Mouse (Mus musculus) kidney, embryonic 15.5 days (tissue): ENCODE results near the gene Cntnap5a. TPM values are rescaled to one million over a fixed set of nuclear protein-coding genes. Genes with fewer than 3 reads are reported as not detected.
"Not testable (repeated sequence)": the region's sequence is repeated elsewhere in the genome, so short reads cannot be mapped to it uniquely, and the experiment has no call there.

Source experiments
- ATAC-seq: fragments of 200-750 bp; cut with Nextera tagmentation; replicated peaks from 2 replicates; pipeline ENCODE4 v1.8.0; 2017; ENCODE audit warnings: moderate TSS enrichment; ENCODE audit not compliant: low FRiP score
- H3K27ac ChIP-seq: fragments of 300-500 bp; sonication (generic); 2 replicates; pipeline ENCODE4 v1.5.1; 2015; ENCODE audit warnings: mild to moderate bottlenecking, inconsistent platforms
- H3K27me3 ChIP-seq: fragments of 300-500 bp; sonication (generic); 2 replicates; pipeline ENCODE4 v1.6.1; 2015; ENCODE audit warnings: inconsistent platforms
- H3K36me3 ChIP-seq: fragments of 300-500 bp; sonication (generic); 2 replicates; pipeline ENCODE4 v1.6.1; 2015; ENCODE audit warnings: inconsistent platforms
- H3K4me1 ChIP-seq: fragments of 300-500 bp; sonication (generic); 2 replicates; pipeline ENCODE4 v1.6.1; 2015; ENCODE audit warnings: inconsistent platforms
- H3K4me2 ChIP-seq: fragments of 300-500 bp; sonication (generic); 2 replicates; pipeline ENCODE4 v1.6.1; 2015; ENCODE audit warnings: moderate library complexity, mild to moderate bottlenecking, inconsistent platforms
- H3K4me3 ChIP-seq: fragments of 300-500 bp; sonication (generic); replicated peaks from 2 replicates; pipeline ENCODE4 v1.5.1; 2015; ENCODE audit warnings: mild to moderate bottlenecking, inconsistent platforms
- H3K9ac ChIP-seq: fragments of 300-500 bp; sonication (generic); 2 replicates; pipeline ENCODE4 v1.6.1; 2015; ENCODE audit warnings: mild to moderate bottlenecking, inconsistent platforms
- H3K9me3 ChIP-seq: fragments of 300-500 bp; sonication (generic); replicated peaks from 2 replicates; pipeline ENCODE4 v1.6.1; 2016; ENCODE audit warnings: inconsistent platforms
- WGBS: fragments of 180-500 bp; shearing (Covaris S2); methylation state at CpG from one replicate; pipeline ENCODE4 v1.1.7; 2015; ENCODE audit warnings: mixed read lengths; 5-methylcytosine and 5-hydroxymethylcytosine counted together
- polyA plus RNA-seq: library from polyadenylated mRNA; unstranded; fragments of >200 nt; fragmentation: Nextera tagmentation; extraction: Ambion mirVana; gene quantifications from 2 replicates; pipeline ENCODE4 v1.2.1, GENCODE M21; 2015

Gene Cntnap5a
- polyA plus RNA-seq, 1 experiment from 2014 or later = 0.04 TPM

DNA sequence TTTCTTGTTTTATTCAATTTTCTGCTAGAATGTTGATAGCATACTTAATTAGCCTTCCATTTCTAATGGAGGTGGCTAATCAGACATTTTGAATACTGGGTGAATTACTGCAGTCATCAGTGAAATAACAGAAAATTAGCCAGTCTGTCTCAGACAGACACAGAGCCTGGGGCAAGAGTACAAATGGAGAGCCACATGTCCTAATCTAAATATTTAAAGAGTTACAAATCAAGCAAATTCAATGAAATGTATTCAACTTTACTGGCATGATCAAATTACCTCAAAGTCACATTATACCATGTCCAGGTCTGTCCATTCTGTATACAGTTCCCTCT, 423.1 kb downstream of the Cntnap5a start:
- no peaks in the 10 kb centered on the region for H3K36me3 ChIP-seq
- H3K4me2 ChIP-seq = no peak overlapping the region
- no peaks in the 10 kb centered on the region for H3K27me3 ChIP-seq
- ATAC-seq = no peak
- no peak overlapping the region for H3K27ac ChIP-seq
- H3K9me3 ChIP-seq = no peaks in the 10 kb centered on the region
- no peak overlapping the region for H3K9ac ChIP-seq
- no peak overlapping the region for H3K4me3 ChIP-seq
- H3K4me1 ChIP-seq = no peaks in the 10 kb centered on the region

DNA sequence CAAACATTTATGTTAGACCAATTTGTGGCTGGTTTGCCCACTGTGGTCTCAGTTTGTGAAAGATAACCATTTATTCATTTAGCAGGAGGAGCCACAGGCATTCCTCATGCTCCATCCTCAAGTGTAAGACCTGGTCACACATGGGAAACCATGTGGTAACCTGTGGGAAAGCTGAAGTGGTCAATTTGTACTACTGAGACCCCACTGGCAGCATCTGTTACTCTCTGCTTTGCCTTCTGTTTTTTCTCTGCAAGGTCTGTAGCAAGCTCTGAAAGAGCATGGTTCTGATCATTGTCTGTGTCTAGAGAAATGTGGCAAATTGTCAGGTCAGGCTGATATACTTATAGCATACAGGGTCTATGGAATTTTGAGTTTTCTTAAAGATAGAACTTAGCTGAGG, 423.8 kb downstream of the Cntnap5a start:
- Histone ChIP-seq H3K27ac (no peak overlapping the region), H3K4me2 (no peak overlapping the region)
- no peak for ATAC-seq

DNA sequence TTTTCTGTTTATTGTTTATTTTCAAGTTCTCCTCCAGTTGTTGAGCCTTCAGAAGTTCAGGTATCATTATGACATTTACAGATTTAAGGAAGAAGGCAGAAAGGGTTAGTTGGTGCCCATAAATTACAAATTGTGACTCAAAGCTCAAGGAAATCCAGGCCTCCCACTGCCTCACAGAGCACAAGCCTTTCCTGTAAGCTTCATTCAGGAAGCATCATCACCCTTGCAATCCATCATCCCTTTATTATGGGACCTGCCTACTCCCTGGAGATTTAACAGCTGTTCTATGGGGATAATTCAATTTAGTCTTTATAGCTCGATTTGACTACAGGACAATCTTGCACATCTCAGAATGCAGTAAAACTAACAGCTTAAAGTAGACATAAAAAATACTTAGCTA, 441.2 kb downstream of the Cntnap5a start:
- no peaks in the 10 kb centered on the region for H3K9me3 ChIP-seq
- H3K4me3 ChIP-seq = no peak overlapping the region
- no peaks in the 10 kb centered on the region for H3K27me3 ChIP-seq
- no peaks in the 10 kb centered on the region for H3K4me1 ChIP-seq
- 31% methylated on average over 1 of the region's 1 CpGs for WGBS
- no peak overlapping the region for H3K27ac ChIP-seq
- no peak overlapping the region for H3K4me2 ChIP-seq
- no peaks in the 10 kb centered on the region for H3K36me3 ChIP-seq
- no peak overlapping the region for H3K9ac ChIP-seq
- ATAC-seq = peak; percentile 60; the same call in 1 of the 2 replicates

More for the DNA sequence above, 423.8 kb downstream of the Cntnap5a start:
- H3K9me3 ChIP-seq = no peaks in the 10 kb centered on the region
- no peak overlapping the region for H3K9ac ChIP-seq
- H3K27me3 ChIP-seq = no peaks in the 10 kb centered on the region
- no peak overlapping the region for H3K4me3 ChIP-seq
- H3K4me1 ChIP-seq = no peaks in the 10 kb centered on the region
- H3K36me3 ChIP-seq = no peaks in the 10 kb centered on the region

DNA sequence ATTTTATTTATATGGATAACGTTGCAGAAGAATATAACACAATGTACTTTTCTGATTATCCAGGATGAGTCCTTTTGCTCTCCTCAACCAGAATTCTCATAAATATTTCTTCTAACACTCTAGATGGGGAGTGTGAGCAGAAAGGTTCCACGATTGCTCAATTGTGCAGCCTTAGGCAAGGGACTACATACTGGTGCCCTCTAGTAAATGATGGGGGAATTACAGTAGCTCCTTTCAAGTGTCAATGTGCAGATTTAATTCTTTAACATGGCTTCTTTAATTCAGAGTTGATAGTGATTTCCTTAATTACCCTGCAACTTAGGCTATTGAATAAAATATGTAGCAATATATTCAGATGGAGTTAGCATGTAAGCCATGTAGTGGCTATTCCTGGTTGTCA, 442.5 kb downstream of the Cntnap5a start:
- Histone ChIP-seq H3K36me3 (no peaks in the 10 kb centered on the region), H3K4me1 (no peaks in the 10 kb centered on the region), H3K9me3 (no peaks in the 10 kb centered on the region), H3K9ac (no peak overlapping the region), H3K4me3 (no peak overlapping the region), H3K27ac (no peak overlapping the region), H3K4me2 (no peak overlapping the region), H3K27me3 (no peaks in the 10 kb centered on the region)
- 65% methylated on average over 2 of the region's 2 CpGs for WGBS
- ATAC-seq = no peak

DNA sequence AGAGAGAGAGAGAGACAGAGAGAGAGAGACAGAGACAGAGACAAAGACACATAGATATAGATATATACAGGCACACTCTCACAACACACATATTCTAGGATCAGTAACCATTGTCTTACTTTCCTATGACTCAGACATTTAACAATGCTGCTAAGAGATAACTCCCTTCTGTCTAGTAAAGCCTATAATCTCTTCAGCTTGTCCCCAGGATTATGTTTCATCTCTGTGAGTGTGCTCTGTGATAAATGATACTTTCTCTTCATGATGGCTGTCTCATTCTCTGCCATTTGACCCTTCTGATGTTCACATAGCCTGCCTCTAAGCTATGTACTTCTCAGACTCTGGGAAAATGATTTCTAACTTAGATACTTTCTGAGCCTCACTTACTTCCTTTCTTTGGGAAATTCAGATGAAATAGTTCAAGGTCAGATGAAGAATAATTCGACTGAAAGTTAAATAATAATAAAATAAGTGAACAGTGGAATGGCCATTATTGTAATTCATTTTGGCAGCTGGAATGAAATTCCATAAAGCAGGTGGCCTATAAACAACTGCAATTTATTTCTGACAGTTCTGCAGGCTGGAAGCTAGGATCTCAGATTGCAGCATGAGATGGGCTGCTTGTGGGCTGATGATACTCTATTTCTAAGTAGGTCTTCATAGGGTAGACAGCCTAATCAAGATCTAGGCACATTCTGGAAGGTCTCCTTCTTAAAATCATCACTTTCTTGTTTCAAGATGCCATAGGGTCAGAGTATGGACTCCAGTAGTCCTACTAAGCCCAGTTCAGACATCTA, 444.1 kb downstream of the Cntnap5a start:
- no peak for ATAC-seq
- Histone ChIP-seq H3K27me3 (no peaks in the 10 kb centered on the region), H3K4me1 (no peaks in the 10 kb centered on the region), H3K4me3 (no peak overlapping the region), H3K36me3 (no peaks in the 10 kb centered on the region), H3K9me3 (no peaks in the 10 kb centered on the region), H3K4me2 (no peak overlapping the region), H3K9ac (no peak overlapping the region), H3K27ac (no peak overlapping the region)
- 29% methylated on average over 1 of the region's 1 CpGs for WGBS

DNA sequence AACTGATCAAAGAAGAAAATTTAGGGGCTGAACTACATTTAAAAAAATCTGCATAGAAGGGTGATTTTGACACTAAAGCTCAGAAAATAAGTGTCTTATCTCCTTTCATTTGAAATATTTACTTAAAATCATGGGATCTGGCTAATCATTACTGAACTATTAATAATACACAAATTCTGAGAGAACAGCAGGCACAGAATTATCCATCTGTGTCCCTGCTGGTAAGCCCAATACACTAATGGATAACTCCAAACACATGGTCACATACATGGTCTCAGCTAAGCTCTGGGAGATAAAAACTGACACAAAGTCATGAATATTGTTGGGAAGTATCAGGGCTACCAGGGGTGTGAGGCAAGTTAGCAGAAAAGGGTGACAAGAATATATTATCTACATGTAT, 447.9 kb downstream of the Cntnap5a start:
- H3K4me3 ChIP-seq = no peak overlapping the region
- no peak overlapping the region for H3K4me2 ChIP-seq
- ATAC-seq = no peak
- no peak overlapping the region for H3K9ac ChIP-seq
- no peaks in the 10 kb centered on the region for H3K27me3 ChIP-seq
- no peak overlapping the region for H3K27ac ChIP-seq
- no peaks in the 10 kb centered on the region for H3K36me3 ChIP-seq
- H3K9me3 ChIP-seq = no peaks in the 10 kb centered on the region
- H3K4me1 ChIP-seq = no peaks in the 10 kb centered on the region

DNA sequence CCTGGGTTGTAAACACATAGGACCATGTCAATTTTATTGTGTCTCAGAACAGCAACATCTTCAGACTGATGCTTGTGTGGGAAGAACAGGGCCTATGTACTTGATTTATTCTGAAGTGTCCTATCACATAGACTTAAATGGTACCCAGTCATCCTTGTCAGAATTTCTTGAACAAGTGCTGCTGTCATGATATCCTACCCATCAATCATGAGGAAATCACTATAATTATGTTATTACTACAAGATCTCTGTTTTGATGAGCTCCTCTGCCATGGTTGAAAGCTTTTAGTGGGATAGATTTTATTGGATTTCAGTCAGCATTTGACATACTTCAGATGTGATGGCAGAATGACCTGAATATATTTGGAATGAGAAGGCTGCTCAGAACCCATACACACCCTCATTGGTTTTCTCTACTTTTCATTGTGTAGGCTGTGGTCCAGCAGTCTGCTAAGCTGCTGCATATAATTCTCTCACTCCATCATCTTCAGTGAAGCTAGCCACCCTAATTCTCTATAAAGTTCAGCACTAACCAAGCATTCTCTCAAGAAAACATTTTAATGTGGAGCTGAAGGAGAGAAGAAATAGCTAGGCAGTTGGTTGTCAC, 465.3 kb downstream of the Cntnap5a start:
- no peak overlapping the region for H3K9ac ChIP-seq
- no peak overlapping the region for H3K4me2 ChIP-seq
- H3K27ac ChIP-seq = no peak overlapping the region
- H3K27me3 ChIP-seq = no peaks in the 10 kb centered on the region
- no peaks in the 10 kb centered on the region for H3K4me1 ChIP-seq
- H3K4me3 ChIP-seq = no peak overlapping the region
- no peaks in the 10 kb centered on the region for H3K9me3 ChIP-seq
- H3K36me3 ChIP-seq = no peaks in the 10 kb centered on the region
- no peak for ATAC-seq

DNA sequence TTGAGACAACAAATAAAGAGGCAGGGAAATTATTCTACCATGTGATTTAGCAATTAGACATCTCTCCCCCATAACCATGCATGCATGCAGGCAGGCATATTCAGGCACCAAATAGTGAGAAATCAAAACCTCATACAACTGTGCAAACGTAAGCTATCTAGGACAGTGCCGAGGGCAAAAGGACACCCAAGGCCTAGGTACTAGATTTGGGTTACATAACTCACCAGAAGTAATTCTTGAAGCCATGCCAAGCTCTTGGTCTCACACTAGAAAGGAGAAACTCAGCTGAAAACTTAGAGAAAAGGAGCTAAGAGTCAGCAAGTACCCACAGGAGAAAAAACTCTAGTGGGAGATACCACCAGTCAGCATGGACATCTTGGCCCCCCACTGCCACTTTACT, 499.9 kb downstream of the Cntnap5a start:
- H3K27me3 ChIP-seq = no peaks in the 10 kb centered on the region
- H3K9ac ChIP-seq = no peak overlapping the region
- H3K9me3 ChIP-seq = no peaks in the 10 kb centered on the region
- no peaks in the 10 kb centered on the region for H3K36me3 ChIP-seq
- no peak overlapping the region for H3K27ac ChIP-seq
- H3K4me2 ChIP-seq = no peak overlapping the region
- ATAC-seq = no peak
- WGBS = 88% methylated on average over 2 of the region's 2 CpGs
- H3K4me1 ChIP-seq = no peaks in the 10 kb centered on the region
- H3K4me3 ChIP-seq = no peak overlapping the region

DNA sequence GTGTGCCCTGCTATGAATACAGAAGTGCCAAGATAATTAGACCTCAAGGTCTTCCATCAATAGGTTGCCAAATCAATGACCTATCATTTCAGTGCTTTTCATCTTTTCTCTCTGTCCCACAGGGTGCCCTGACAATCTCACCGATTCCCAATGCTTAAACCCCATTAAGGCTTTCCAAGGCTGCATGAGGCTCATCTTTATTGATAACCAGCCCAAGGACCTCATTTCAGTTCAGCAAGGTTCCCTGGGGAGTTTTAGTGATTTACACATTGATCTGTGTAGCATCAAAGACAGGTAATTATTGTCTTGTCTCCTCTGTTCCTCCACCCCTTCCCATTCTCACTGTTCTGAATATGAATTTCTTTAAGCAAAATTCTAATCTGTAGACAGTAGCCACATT, 503.6 kb downstream of the Cntnap5a start:
- not testable (repeated sequence) for H3K9ac ChIP-seq, ATAC-seq, H3K4me1 ChIP-seq

DNA sequence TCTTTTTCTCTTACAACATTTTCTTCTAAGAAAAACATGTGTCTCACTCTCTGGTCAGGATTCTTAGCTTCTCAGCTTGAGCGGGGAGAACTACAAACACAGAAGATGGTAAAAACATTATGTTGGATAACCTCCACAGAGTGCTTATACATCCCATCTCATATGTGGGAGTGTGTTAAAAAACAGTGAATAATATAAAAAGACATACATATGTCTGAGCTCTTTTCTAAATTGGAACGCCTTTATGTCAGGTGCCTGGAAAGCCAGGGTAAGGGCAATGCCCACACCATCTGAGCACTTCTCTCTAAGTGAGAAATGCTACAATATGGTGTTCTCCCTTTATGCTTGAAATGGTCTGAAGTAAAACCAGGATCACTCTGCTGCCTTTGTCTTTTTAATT, 507.7 kb downstream of the Cntnap5a start:
- no peaks in the 10 kb centered on the region for H3K4me1 ChIP-seq
- H3K27ac ChIP-seq = no peak overlapping the region
- no peak overlapping the region for H3K9ac ChIP-seq
- no peaks in the 10 kb centered on the region for H3K27me3 ChIP-seq
- no peak overlapping the region for H3K4me2 ChIP-seq
- 86% methylated on average over 2 of the region's 2 CpGs for WGBS
- H3K36me3 ChIP-seq = no peaks in the 10 kb centered on the region
- H3K9me3 ChIP-seq = no peaks in the 10 kb centered on the region
- no peak for ATAC-seq
- no peak overlapping the region for H3K4me3 ChIP-seq

More for the DNA sequence above, 503.6 kb downstream of the Cntnap5a start:
- H3K4me2 ChIP-seq, H3K36me3 ChIP-seq, H3K4me3 ChIP-seq, H3K27me3 ChIP-seq, H3K9me3 ChIP-seq, H3K27ac ChIP-seq: not testable (repeated sequence)
- 53% methylated on average over 1 of the region's 1 CpGs for WGBS

DNA sequence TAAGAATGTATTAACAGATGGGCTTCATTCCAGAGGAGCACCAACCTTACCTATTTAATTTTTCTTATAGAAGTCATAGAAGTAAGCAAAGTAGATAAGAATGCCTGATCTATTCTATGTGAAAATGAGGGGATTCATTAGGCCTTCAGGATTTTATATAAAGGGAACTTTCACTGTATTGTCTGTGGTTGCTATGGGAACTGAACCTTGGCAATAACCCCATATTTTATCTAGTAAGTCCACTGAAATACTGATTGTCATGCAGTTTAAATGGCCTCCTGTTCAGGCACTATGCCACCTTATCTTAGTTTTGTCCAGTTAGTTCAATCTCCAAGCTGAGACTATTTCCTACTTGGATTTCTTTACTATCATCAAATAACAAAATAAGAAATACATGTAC, 532.3 kb downstream of the Cntnap5a start:
- no peak overlapping the region for H3K4me3 ChIP-seq
- ATAC-seq = no peak

DNA sequence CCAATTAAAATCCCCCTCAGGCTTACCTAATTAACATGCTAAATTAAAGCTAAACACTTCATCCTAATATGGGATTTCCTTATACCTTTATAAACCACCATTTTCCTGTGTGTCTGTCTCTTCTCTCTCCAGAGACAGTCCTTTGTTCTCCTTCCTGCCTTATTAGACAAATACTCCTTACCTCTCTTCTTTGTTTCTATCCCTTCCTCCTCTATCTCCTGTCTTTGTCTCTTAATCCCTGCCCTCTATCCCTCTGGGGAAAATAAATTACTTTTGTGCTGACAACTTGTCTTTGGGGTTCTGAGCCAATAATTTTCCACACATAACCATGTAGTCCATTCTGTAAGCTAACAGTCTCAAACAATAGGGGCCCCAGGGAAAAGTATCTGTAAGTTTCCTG, 556.0 kb downstream of the Cntnap5a start:
- no peak overlapping the region for H3K9ac ChIP-seq
- H3K4me3 ChIP-seq = no peak overlapping the region
- H3K27ac ChIP-seq = no peak overlapping the region
- no peaks in the 10 kb centered on the region for H3K4me1 ChIP-seq
- no peaks in the 10 kb centered on the region for H3K9me3 ChIP-seq
- no peaks in the 10 kb centered on the region for H3K27me3 ChIP-seq
- H3K36me3 ChIP-seq = no peaks in the 10 kb centered on the region
- ATAC-seq = no peak
- no peak overlapping the region for H3K4me2 ChIP-seq

More for the DNA sequence above, 532.3 kb downstream of the Cntnap5a start:
- no peak overlapping the region for H3K4me2 ChIP-seq
- H3K9ac ChIP-seq = no peak overlapping the region
- H3K27ac ChIP-seq = no peak overlapping the region
- no peaks in the 10 kb centered on the region for H3K27me3 ChIP-seq
- H3K9me3 ChIP-seq = no peaks in the 10 kb centered on the region
- H3K36me3 ChIP-seq = no peaks in the 10 kb centered on the region
- H3K4me1 ChIP-seq = no peaks in the 10 kb centered on the region

DNA sequence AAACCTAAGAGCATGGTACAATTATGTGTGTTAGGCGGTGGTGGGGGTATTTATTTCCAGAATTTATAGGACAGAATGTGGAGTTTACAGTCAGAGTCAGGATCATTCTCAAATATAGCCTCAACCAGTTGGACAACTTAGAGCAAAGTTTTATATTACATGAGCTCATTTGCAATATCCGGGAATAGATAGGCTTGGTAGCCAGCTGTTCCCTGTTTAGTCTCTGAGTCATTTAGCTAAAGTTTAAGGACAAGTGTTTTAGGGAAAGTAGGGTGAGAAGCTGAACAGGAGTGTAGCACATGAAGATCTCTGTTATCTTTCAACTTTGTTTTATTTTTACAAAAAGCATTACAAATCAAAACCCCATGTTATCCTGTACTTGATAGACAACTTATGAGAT, 559.3 kb downstream of the Cntnap5a start:
- H3K27me3 ChIP-seq = no peaks in the 10 kb centered on the region
- no peak overlapping the region for H3K27ac ChIP-seq
- no peak overlapping the region for H3K9ac ChIP-seq
- H3K9me3 ChIP-seq = no peaks in the 10 kb centered on the region
- H3K36me3 ChIP-seq = no peaks in the 10 kb centered on the region
- WGBS = 69% methylated on average over 2 of the region's 2 CpGs
- H3K4me3 ChIP-seq = no peak overlapping the region
- H3K4me2 ChIP-seq = no peak overlapping the region
- no peaks in the 10 kb centered on the region for H3K4me1 ChIP-seq
- ATAC-seq = no peak
